Mouse (Mus musculus): ENCODE measurements around the gene Tbx10. TPM values are rescaled to one million over a fixed set of nuclear protein-coding genes. Genes with fewer than 3 reads are reported as not detected.

Tbx10 gene
- polyA plus RNA-seq, 1 experiment from 2014 or later, result not detected

GRCm38 (mm10) chr19:3983527-3984200 is 8.9 kb upstream of the Tbx10 start:
- ATAC-seq, result no peak
- Histone ChIP-seq H3K36me3 (no peaks in the 10 kb centered on the region), H3K9me3 (0 out of 2 replicates have a peak, but pooled peaks cover under 1% of the 10 kb centered on the region), H3K27me3 (no peaks in the 10 kb centered on the region), H3K27ac (no peak overlapping the region), H3K4me1 (replicated peaks) (peaks cover 15% of the 10 kb centered on the region), H3K9ac (replicated peaks) (no peak overlapping the region), H3K4me2 (replicated peaks) (no peak overlapping the region), H3K4me3 (replicated peaks) (no peak overlapping the region)
- 26% methylated on average over 9 of the region's 9 CpGs for WGBS

DNA sequence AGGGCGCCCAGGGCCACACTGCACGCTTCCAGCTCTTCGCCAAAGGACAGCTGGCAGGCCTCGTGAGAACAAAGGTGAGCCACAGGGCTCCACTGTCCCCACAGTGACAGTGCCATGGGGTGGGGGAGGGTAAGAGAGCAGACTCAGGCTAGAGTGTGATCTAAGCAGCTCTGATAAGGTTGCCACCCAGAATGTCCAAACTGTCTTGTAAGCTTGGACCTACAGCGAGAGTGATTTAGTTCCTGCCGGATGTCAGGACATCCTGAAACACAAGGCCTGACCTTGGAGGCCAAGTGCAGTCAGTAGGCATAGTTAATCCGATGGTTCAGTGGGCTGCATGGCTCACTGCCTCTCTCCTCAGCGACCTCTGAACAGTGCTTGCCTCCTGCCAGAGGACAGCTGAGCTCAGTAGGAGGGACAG is 7.3 kb upstream of the Tbx10 start:
- Histone ChIP-seq H3K36me3 (no peaks in the 10 kb centered on the region), H3K9ac (replicated peaks) (no peak overlapping the region), H3K4me2 (replicated peaks) (no peak overlapping the region), H3K4me3 (replicated peaks) (no peak overlapping the region), H3K27ac (no peak overlapping the region), H3K9me3 (peaks cover 3% of the 10 kb centered on the region; the same call in 1 of the 2 replicates), H3K27me3 (no peaks in the 10 kb centered on the region), H3K4me1 (replicated peaks) (peaks cover 13% of the 10 kb centered on the region)
- 12% methylated on average over 8 of the region's 8 CpGs for WGBS
- no peak for ATAC-seq

- H3K27me3 ChIP-seq, result no peaks in the 10 kb centered on the region
- H3K4me2 ChIP-seq (replicated peaks), result no peak within 1 kb of the TSS
- no peak for ATAC-seq
- H3K9me3 ChIP-seq, result peaks cover 3% of the 10 kb centered on the region; the same call in 1 of the 2 replicates
- H3K4me1 ChIP-seq (replicated peaks), result peaks cover 13% of the 10 kb centered on the region
- 19% methylated on average over 8 of the region's 8 CpGs for WGBS
- no peak within 1 kb of the TSS for H3K27ac ChIP-seq
- H3K36me3 ChIP-seq, result no peaks in the 10 kb centered on the region
- no peak within 1 kb of the TSS for H3K4me3 ChIP-seq (replicated peaks)
- no peak within 1 kb of the TSS for H3K9ac ChIP-seq (replicated peaks)
Observed at GRCm38 (mm10) chr19:3986334-3986733, 6.2 kb upstream of the Tbx10 start, which contains the start of gene Acy3. Gene Acy3, plus strand, starts transcription at chr19:3986570.

DNA sequence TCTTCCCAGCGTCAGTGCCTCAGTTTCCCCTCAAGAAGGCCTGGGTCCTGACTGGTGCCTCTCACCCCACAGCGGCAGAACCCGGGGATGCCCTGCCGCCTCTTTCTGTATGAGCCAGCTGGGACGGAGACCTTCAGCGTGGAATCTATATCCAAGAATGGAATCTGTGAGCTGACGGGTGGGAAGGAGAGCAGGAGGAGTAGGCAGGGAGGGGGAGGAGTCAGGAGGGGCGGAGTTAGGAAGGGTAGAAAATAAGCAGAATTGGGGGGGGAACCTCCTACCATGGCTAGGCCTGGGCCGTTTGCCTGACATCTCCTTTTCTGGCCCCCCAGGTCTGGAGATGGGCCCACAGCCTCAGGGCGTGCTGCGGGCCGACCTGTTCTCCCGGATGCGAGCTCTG is 4.5 kb upstream of the Tbx10 start:
- Histone ChIP-seq H3K4me3 (replicated peaks) (no peak overlapping the region), H3K9ac (replicated peaks) (no peak overlapping the region), H3K4me1 (replicated peaks) (peaks cover 13% of the 10 kb centered on the region), H3K36me3 (no peaks in the 10 kb centered on the region), H3K27me3 (no peaks in the 10 kb centered on the region), H3K4me2 (replicated peaks) (no peak overlapping the region), H3K9me3 (peaks cover 3% of the 10 kb centered on the region; the same call in 1 of the 2 replicates), H3K27ac (no peak overlapping the region)
- WGBS, result 91% methylated on average over 14 of the region's 14 CpGs
- no peak for ATAC-seq

DNA sequence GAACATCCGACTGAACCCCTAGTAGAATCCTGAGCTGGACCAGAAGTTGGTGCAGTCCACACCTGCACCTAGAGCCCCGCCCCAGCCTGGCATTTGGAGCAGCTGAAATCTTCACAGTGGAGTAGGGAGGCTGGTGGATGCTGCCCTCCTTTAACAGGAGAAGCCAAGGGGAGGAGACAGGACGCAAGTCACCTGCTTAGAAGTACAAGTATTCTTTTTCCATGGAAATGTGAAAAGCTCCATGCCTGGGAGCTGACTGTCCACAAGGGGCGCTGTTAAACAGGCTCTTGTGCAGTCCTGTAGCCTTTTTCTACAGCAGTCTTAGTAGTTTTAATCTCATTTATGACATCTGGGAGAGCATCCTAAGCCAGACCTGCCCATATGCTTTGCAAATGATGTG is 3.8 kb upstream of the Tbx10 start:
- Histone ChIP-seq H3K27ac (no peak overlapping the region), H3K36me3 (no peaks in the 10 kb centered on the region), H3K9me3 (peaks cover 3% of the 10 kb centered on the region; the same call in 1 of the 2 replicates), H3K4me2 (replicated peaks) (no peak overlapping the region), H3K4me1 (replicated peaks) (peaks cover 13% of the 10 kb centered on the region), H3K4me3 (replicated peaks) (no peak overlapping the region), H3K27me3 (no peaks in the 10 kb centered on the region), H3K9ac (replicated peaks) (no peak overlapping the region)
- no peak for ATAC-seq
- 80% methylated on average over 4 of the region's 4 CpGs for WGBS

DNA sequence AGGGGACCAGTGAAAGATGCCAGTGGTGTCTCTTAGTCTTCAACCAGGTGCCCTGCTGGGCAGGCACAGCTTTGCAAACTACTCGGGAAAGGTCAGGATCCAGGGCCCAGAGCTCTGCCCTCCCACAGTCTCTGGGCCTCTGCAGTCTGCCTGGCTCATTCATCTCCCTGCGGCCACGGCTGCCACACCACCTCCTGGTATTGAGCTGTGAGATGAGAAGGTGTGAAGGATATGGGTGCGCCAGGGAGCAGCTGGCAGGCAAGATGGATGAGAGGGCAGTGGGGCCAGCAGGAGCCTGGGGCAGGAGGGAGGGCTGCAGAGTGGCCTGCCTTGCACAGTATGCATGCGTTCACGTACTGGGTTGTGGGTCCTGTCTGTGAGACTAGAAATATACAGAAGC is 1.7 kb upstream of the Tbx10 start:
- Histone ChIP-seq H3K36me3 (no peaks in the 10 kb centered on the region), H3K27me3 (no peaks in the 10 kb centered on the region), H3K4me3 (replicated peaks) (no peak overlapping the region), H3K27ac (no peak overlapping the region), H3K9ac (replicated peaks) (no peak overlapping the region), H3K9me3 (peaks cover 3% of the 10 kb centered on the region; the same call in 1 of the 2 replicates), H3K4me1 (replicated peaks) (no peaks in the 10 kb centered on the region), H3K4me2 (replicated peaks) (no peak overlapping the region)
- WGBS, result 80% methylated on average over 6 of the region's 6 CpGs
- ATAC-seq, result no peak

DNA sequence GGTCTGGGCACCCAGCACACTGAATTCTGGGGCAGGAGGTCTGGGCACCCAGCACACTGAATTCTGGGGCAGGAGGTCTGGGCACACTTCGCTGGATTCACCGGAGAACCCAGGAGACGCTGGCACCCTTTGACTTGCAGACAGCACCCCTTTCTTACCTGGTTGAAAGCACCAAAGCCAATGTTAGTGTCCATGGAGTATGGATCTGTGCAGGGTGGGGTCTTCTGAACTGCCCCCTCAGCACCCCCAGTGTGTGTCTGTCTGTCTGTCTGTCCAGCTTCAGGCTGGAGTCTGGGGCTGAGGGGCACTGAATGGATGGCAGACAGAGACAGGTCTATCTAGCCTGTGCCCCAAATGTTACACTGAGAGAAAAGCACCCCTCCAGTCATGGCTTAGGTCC is 990 bp upstream of the Tbx10 start:
- H3K9ac ChIP-seq (replicated peaks), result no peak overlapping the region
- ATAC-seq, result no peak
- H3K4me1 ChIP-seq (replicated peaks), result no peaks in the 10 kb centered on the region
- no peak overlapping the region for H3K4me3 ChIP-seq (replicated peaks)
- no peaks in the 10 kb centered on the region for H3K36me3 ChIP-seq
- H3K9me3 ChIP-seq, result peaks cover 3% of the 10 kb centered on the region; the same call in 1 of the 2 replicates
- WGBS, result 94% methylated on average over 3 of the region's 3 CpGs
- H3K4me2 ChIP-seq (replicated peaks), result no peak overlapping the region
- H3K27ac ChIP-seq, result no peak overlapping the region
- H3K27me3 ChIP-seq, result no peaks in the 10 kb centered on the region

DNA sequence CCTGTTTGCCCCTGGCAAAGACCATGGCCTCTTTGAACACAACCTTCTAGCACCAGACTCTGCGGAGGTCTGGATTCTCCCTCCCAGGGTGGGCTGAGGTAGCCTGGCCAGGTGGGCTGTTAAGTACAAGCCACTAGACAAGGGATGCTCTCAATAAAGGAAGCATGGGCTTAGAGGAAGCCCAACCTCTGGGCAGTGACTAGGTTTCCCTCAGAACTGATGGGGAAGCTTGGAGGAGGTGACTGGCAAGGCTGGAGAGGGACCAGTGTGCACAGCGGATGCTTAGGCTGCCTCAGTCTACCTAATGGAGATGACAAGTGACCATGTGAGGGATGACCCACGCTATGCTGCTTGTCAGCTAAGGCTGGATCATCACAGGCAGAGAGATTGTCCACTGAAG is 586 bp upstream of the Tbx10 start:
- Histone ChIP-seq H3K9ac (replicated peaks) (no peak overlapping the region), H3K4me3 (replicated peaks) (no peak overlapping the region), H3K4me1 (replicated peaks) (no peaks in the 10 kb centered on the region), H3K27ac (no peak overlapping the region), H3K9me3 (peaks cover 3% of the 10 kb centered on the region; the same call in 1 of the 2 replicates), H3K4me2 (replicated peaks) (no peak overlapping the region), H3K36me3 (no peaks in the 10 kb centered on the region), H3K27me3 (no peaks in the 10 kb centered on the region)
- WGBS, result 83% methylated on average over 3 of the region's 3 CpGs
- ATAC-seq, result no peak

DNA sequence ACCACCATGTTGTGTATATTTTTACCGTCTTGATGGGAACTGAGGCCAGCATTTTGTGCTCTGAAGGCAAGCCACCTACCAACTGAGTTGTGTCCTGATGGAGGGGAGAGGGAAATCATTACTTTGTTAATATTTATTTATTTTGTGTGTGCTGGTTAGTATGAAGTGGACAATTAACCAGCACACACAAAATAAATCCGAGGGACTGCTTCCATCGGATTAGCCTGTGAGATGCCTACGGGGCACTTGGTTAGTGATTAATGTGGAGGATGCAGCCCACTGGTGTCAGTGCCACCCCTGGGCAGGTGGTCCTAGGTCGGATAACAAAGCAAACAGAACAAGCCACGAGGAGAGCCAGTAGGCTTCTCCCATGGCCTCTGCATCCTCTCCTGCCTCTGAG is 2.4 kb downstream of the Tbx10 start:
- Histone ChIP-seq H3K4me1 (replicated peaks) (peaks cover 6% of the 10 kb centered on the region), H3K4me2 (replicated peaks) (no peak overlapping the region), H3K36me3 (no peaks in the 10 kb centered on the region), H3K9ac (replicated peaks) (no peak overlapping the region), H3K9me3 (no peaks in the 10 kb centered on the region), H3K27ac (no peak overlapping the region), H3K27me3 (no peaks in the 10 kb centered on the region; the same call in none of the 2 replicates), H3K4me3 (replicated peaks) (no peak overlapping the region)
- ATAC-seq, result no peak
- WGBS, result 77% methylated on average over 6 of the region's 6 CpGs

DNA sequence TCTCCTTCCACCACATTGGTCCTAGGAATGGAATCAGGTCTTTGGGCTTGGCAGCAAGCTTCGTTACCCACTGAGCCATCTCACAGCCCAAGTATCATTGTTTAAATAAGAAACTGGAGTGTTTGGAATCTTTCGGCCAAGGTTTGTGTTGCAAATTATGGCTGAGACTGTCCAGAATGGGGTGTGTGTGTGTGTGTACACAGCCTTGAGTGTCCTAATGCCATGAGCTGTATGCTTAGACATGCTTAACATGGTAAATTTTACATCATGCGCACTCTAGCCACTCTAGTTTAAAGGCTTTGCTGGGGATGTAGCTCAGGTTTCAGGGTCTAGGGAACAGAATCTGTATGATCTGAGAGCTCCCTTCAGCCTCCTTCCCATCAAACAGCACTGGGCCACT is 3.0 kb downstream of the Tbx10 start:
- peaks cover 6% of the 10 kb centered on the region for H3K4me1 ChIP-seq (replicated peaks)
- no peaks in the 10 kb centered on the region for H3K9me3 ChIP-seq
- no peaks in the 10 kb centered on the region; the same call in none of the 2 replicates for H3K27me3 ChIP-seq
- H3K4me3 ChIP-seq (replicated peaks), result no peak overlapping the region
- no peaks in the 10 kb centered on the region for H3K36me3 ChIP-seq
- WGBS, result 91% methylated on average over 3 of the region's 3 CpGs
- H3K4me2 ChIP-seq (replicated peaks), result no peak overlapping the region
- no peak for ATAC-seq
- H3K27ac ChIP-seq, result no peak overlapping the region
- H3K9ac ChIP-seq (replicated peaks), result no peak overlapping the region

GRCm38 (mm10) chr19:3996106-3996505 is 3.6 kb downstream of the Tbx10 start:
- H3K36me3 ChIP-seq, result no peaks in the 10 kb centered on the region
- H3K4me1 ChIP-seq (replicated peaks), result peaks cover 10% of the 10 kb centered on the region
- H3K4me3 ChIP-seq (replicated peaks), result no peak overlapping the region
- ATAC-seq, result no peak
- no peak overlapping the region for H3K4me2 ChIP-seq (replicated peaks)
- 76% methylated on average over 7 of the region's 7 CpGs for WGBS
- no peaks in the 10 kb centered on the region for H3K9me3 ChIP-seq
- peak overlapping the region; percentile 29; the same call in 1 of the 2 replicates for H3K9ac ChIP-seq (replicated peaks)
- H3K27me3 ChIP-seq, result no peaks in the 10 kb centered on the region; the same call in none of the 2 replicates
- no peak overlapping the region for H3K27ac ChIP-seq

DNA sequence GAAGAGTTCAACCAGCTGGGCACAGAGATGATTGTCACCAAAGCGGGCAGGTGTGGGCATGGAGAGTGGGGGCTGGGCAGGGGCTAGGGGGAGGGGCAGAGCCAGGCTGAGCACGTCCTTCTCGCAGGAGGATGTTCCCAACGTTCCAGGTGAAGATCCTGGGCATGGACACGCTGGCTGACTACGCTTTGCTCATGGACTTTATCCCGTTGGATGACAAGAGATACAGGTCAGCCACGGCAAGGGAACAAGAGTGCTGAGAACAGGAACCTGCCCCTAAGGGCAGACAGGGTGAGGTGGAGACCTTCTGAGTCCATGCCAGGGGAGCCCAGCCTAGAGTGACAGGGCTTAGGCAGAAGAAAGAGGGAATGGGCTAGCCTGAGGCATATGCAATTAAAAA is 4.2 kb downstream of the Tbx10 start:
- WGBS, result 83% methylated on average over 8 of the region's 8 CpGs
- ATAC-seq, result no peak

GRCm38 (mm10) chr19:3997231-3997630 is 4.7 kb downstream of the Tbx10 start:
- H3K36me3 ChIP-seq, result no peaks in the 10 kb centered on the region
- peaks cover 19% of the 10 kb centered on the region for H3K4me1 ChIP-seq (replicated peaks)
- H3K9ac ChIP-seq (replicated peaks), result no peak overlapping the region
- no peak for ATAC-seq
- WGBS, result 61% methylated on average over 8 of the region's 8 CpGs
- peaks cover 3% of the 10 kb centered on the region for H3K27me3 ChIP-seq
- H3K4me2 ChIP-seq (replicated peaks), result no peak overlapping the region
- H3K4me3 ChIP-seq (replicated peaks), result no peak overlapping the region
- H3K27ac ChIP-seq, result no peak overlapping the region
- H3K9me3 ChIP-seq, result no peaks in the 10 kb centered on the region

More for the DNA sequence above, 4.2 kb downstream of the Tbx10 start:
- Histone ChIP-seq H3K36me3 (no peaks in the 10 kb centered on the region), H3K4me3 (replicated peaks) (no peak overlapping the region), H3K4me2 (replicated peaks) (no peak overlapping the region), H3K4me1 (replicated peaks) (peaks cover 17% of the 10 kb centered on the region), H3K27me3 (no peaks in the 10 kb centered on the region; the same call in none of the 2 replicates), H3K27ac (no peak overlapping the region), H3K9me3 (no peaks in the 10 kb centered on the region), H3K9ac (replicated peaks) (no peak overlapping the region)
